Mouse (Mus musculus) ES-Bruce4 (cell line): Measurements from ENCODE around the gene Mst1. TPM values are rescaled to one million over a fixed set of nuclear protein-coding genes. Genes with fewer than 3 reads are reported as not detected.
A peak's percentile ranks its signal among the peaks of the same experiment; 100 is the strongest.

Source experiments
- H3K27ac ChIP-seq: 2 replicates; pipeline ENCODE4 v1.5.1; 2012; ENCODE audit warnings: low read length, inconsistent platforms; ENCODE audit not compliant: insufficient read depth
- H3K27me3 ChIP-seq: 2 replicates; pipeline ENCODE4 v1.6.1; 2012; ENCODE audit warnings: mild to moderate bottlenecking, low read length, inconsistent platforms; ENCODE audit not compliant: control insufficient read depth, poor library complexity, insufficient read depth, severe bottlenecking
- H3K36me3 ChIP-seq: 2 replicates; pipeline ENCODE4 v1.6.1; 2012; ENCODE audit warnings: inconsistent platforms, mild to moderate bottlenecking, low read length, moderate library complexity; ENCODE audit not compliant: control insufficient read depth, poor library complexity, insufficient read depth, severe bottlenecking
- H3K4me1 ChIP-seq: one replicate; pipeline ENCODE4 v1.8.1; 2011; ENCODE audit warnings: low read length; ENCODE audit not compliant: control insufficient read depth, insufficient read depth
- H3K4me3 ChIP-seq: 2 replicates; pipeline ENCODE4 v1.5.1; 2011; ENCODE audit warnings: low read depth, mild to moderate bottlenecking, low read length
- H3K9ac ChIP-seq: 2 replicates; pipeline ENCODE4 v1.6.1; 2012; ENCODE audit warnings: low read depth, mild to moderate bottlenecking, inconsistent platforms; ENCODE audit not compliant: poor library complexity, severe bottlenecking
- H3K9me3 ChIP-seq: replicated peaks from 2 replicates; pipeline ENCODE4 v1.6.1; 2012; ENCODE audit warnings: mild to moderate bottlenecking, low read length, inconsistent platforms; ENCODE audit not compliant: control insufficient read depth, poor library complexity, insufficient read depth, severe bottlenecking
- CTCF ChIP-seq: IDR thresholded peaks from one replicate; pipeline ENCODE4 v1.8.1; 2011; ENCODE audit warnings: low read depth, low read length
- EP300 ChIP-seq: IDR thresholded peaks from 2 replicates; pipeline ENCODE4 v1.6.1; 2011; ENCODE audit warnings: low read depth, low read length; ENCODE audit not compliant: insufficient read depth
- POLR2A ChIP-seq: IDR thresholded peaks from one replicate; pipeline ENCODE4 v1.8.1; 2011; ENCODE audit warnings: low read length; ENCODE audit not compliant: insufficient read depth
- polyA plus RNA-seq: library from polyadenylated mRNA; stranded (reverse); fragments of >200 nt; gene quantifications from 2 replicates; pipeline ENCODE4 v1.2.4, GENCODE M21; 2011; ENCODE audit warnings: low read depth; ENCODE audit not compliant: missing spikeins, insufficient read depth, insufficient read length

The Mst1 gene
- polyA plus RNA-seq, 1 experiment, result 1.2 TPM

DNA sequence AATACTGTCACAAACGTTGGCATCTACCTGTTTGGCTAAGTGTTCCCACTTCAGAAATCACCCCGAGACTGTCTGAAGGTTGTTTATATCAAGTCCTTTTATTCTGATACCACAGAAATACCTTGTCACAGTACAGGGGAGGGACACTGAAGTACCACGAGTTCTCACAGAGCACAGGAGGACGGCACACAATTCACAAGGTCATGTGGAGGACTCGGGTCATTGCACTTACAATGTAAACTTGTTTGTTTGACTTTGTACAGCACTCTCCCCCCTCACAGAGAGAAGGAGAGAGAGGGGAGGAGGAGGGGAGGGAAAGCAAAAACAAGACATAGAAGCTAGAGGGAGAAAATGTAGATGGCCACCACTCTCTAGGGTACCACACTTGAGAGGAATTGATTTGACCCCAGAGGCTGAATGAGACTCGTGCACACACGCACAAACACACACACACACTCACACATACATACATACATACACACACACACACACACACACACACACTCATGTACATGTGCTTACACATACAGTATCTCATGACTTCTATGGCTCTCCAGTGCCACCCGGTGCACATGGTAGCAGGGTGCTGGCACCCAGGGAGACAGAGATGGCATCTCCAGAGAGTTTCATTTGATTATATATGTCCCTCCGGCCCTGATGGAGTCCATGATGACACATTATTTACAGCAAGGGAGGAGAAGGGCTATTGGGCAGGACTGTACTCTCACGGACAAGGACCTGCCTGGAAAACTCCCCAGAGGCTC lies 15.9 kb downstream of the Mst1 start:
- H3K27me3 ChIP-seq, result no peaks in the 10 kb centered on the region
- H3K36me3 ChIP-seq, result peaks cover 5% of the 10 kb centered on the region
- H3K4me3 ChIP-seq, result no peak overlapping the region
- TF ChIP-seq CTCF (no peak), EP300 (no peak), POLR2A (no peak)
- no peak overlapping the region for H3K27ac ChIP-seq
- no peaks in the 10 kb centered on the region for H3K9me3 ChIP-seq
- no peak overlapping the region for H3K9ac ChIP-seq
- peaks cover 5% of the 10 kb centered on the region for H3K4me1 ChIP-seq

DNA sequence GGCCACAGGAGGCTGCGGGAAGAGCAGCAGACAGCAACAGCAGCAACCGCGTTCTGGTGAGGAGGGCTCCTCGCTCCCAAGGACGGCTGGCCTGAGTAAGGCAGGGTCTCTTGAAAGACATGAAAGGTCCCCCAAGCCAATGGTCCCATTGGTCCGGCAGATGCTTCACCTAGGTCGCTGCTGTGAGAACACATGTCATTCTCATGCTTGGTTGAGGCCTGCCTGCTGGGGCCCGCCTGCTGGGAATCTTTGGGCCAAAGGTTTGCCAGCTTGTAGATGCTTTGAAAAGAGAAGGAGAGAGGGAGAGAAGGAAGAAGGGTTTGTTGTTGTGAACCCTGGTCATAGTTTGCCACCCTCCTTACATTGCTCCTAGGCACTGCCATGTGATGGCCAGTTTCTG lies 19.4 kb downstream of the Mst1 start:
- Histone ChIP-seq H3K27ac (no peak overlapping the region), H3K4me3 (no peak overlapping the region), H3K9ac (no peak overlapping the region), H3K4me1 (peaks cover 5% of the 10 kb centered on the region), H3K27me3 (no peaks in the 10 kb centered on the region), H3K36me3 (no peaks in the 10 kb centered on the region), H3K9me3 (no peaks in the 10 kb centered on the region)
- no peak for TF ChIP-seq EP300
- no peak for TF ChIP-seq POLR2A
- TF ChIP-seq CTCF, result no peak

DNA sequence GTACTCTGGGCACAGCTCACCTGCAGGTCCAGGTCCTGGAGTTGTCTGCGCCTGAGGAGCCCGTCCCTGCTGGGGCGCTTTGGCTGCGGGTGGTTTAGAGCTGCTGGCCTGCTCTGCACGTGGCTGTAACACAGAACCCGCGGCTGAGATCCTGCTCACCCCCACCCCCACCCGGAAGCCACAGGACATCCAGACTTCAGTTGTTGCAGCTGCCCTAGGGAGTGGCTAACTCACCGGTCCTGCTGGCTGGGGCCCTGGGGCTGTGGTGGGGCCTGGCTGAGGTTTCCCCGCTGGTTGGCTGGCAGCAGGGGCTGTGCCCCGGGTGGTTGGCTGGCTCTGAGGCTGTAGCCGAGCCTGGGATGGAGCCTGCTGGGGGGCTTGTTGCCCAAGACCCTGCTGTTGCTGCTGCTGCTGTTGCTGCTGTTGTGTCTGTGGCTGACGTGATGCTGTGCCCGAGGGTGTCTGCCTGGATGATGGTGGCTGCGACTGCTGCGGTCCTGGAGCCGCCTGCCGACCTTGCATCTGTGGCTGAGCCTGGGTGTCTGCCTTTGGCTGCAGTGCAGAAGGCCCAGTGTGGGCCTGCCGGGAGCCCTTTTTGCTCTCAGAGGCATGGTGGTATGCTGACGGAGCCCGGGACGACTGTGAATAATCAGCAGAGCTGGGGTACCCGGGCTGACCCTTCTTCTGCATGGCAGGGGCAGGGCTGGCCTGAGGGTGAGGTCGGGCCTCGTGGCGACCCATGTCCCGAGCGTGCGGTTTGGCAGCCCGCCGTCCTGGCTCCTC lies 24.7 kb downstream of the Mst1 start:
- Histone ChIP-seq H3K4me3 (peak overlapping the region; percentile 21), H3K9me3 (no peaks in the 10 kb centered on the region), H3K27ac (no peak overlapping the region), H3K36me3 (no peaks in the 10 kb centered on the region), H3K4me1 (no peaks in the 10 kb centered on the region), H3K27me3 (no peaks in the 10 kb centered on the region), H3K9ac (peak overlapping the region; percentile 17)
- no peak for TF ChIP-seq CTCF
- TF ChIP-seq EP300, result 0 out of 2 replicates have a peak, but pooled peaks have one; percentile 48

DNA sequence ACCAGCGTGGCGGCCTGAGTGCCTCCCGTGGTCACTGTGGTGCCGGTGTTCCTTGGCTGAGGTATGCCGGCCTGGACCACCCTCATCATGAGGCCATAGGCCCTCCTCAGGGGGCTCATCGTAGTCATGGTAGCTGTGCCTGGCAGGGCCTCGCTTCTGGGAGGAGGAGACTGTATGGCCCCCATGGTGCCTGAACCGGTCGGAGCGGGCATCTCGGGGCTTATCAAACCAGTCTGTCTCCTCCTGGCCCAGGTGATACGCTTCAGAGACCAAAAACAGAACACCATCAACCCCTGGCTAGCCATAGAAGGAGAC lies 25.3 kb downstream of the Mst1 start:
- H3K9ac ChIP-seq, result peak overlapping the region; percentile 17

DNA sequence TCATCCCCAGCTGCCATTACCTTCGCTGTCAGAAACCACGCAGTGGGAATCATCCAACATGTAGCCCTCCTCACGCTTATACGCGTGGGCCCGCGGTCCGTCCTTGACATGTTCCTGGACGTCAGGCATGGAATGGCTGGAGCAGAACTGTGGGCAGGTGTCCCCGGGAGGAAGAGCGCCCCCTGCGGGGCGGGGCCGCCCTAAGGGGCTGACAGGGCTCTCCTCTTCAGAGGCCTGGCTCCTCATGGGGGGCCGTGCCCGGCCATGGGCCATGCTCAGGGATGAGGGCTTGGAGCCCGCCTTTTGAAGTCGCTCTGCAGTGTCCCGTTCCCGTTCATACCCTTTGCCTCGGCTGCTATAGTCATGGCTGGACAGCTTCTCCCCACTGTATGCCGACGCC lies 25.9 kb downstream of the Mst1 start:
- H3K9me3 ChIP-seq, result no peaks in the 10 kb centered on the region
- H3K4me1 ChIP-seq, result no peaks in the 10 kb centered on the region
- TF ChIP-seq POLR2A, result no peak
- peak; percentile 34 for TF ChIP-seq CTCF
- H3K27me3 ChIP-seq, result no peaks in the 10 kb centered on the region
- 0 out of 2 replicates have a peak overlapping the region, but pooled peaks have one; percentile 3 for H3K4me3 ChIP-seq
- no peak overlapping the region for H3K9ac ChIP-seq
- no peaks in the 10 kb centered on the region for H3K36me3 ChIP-seq
- no peak overlapping the region for H3K27ac ChIP-seq

More for the DNA sequence above, 25.3 kb downstream of the Mst1 start:
- no peaks in the 10 kb centered on the region for H3K36me3 ChIP-seq
- H3K27ac ChIP-seq, result no peak overlapping the region
- TF ChIP-seq POLR2A (no peak), CTCF (no peak), EP300 (no peak)
- H3K9me3 ChIP-seq, result no peaks in the 10 kb centered on the region
- H3K27me3 ChIP-seq, result no peaks in the 10 kb centered on the region
- peak overlapping the region; percentile 21 for H3K4me3 ChIP-seq
- no peaks in the 10 kb centered on the region for H3K4me1 ChIP-seq

DNA sequence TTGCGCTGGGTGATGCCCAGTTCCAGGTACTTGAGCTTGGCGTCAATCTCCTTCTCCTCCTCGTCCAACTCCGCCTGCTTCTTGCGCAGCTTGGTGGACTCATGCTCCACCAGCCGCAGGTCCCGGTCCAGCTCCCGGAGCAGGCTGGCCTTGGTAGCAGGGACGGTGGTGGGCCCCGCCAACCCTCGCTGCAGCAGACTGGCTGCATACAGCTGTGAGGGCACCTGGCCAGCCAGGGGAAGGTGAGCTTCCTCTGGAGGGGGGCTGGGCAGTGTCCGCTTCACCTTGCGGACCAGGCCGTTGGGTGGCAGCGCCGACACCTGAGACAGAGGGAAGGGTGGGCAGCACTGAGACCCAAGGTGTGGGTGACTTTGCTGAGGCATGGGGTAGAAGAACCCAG lies 27.6 kb downstream of the Mst1 start:
- Histone ChIP-seq H3K27ac (no peak overlapping the region), H3K4me3 (0 out of 2 replicates have a peak overlapping the region, but pooled peaks have one; percentile 2), H3K9me3 (no peaks in the 10 kb centered on the region), H3K36me3 (no peaks in the 10 kb centered on the region), H3K9ac (no peak overlapping the region), H3K4me1 (no peaks in the 10 kb centered on the region), H3K27me3 (no peaks in the 10 kb centered on the region)
- TF ChIP-seq CTCF, result no peak
- no peak for TF ChIP-seq EP300
- no peak for TF ChIP-seq POLR2A
